Mouse (Mus musculus): ENCODE data around the gene Pdcd7. TPM values are rescaled to one million over a fixed set of nuclear protein-coding genes. Genes with fewer than 3 reads are reported as not detected.

The Pdcd7 gene
- polyA plus RNA-seq, 1 experiment from 2014 or later, result 9.8 TPM

DNA sequence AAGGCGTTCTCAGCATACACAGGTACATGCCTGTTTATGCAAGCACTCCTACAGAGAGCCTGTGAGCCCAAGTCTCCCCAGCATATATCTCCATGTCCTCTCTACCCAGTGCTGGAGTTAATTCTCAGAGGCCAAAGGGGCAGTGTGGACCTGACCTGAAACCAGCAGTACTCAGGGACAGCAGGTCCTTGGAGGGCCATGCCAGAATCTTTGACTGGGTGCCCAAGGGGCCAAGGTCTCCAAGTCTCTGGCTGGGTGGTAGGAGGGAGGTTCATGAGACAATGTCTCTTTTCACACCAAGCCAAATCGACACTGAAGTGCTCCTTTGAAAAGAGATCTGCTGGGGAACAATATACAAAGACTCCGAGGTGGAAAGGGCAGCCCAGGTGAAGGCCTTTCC lies 62.0 kb downstream of the Pdcd7 start:
- H3K9ac ChIP-seq, result no peak overlapping the region
- no peak for ATAC-seq (replicated peaks; ENCODE audit: low FRiP score)
- 0 out of 2 replicates have a peak, but pooled peaks cover 8% of the 10 kb centered on the region for H3K36me3 ChIP-seq
- H3K27me3 ChIP-seq, result no peaks in the 10 kb centered on the region
- H3K27ac ChIP-seq, result no peak overlapping the region
- H3K4me3 ChIP-seq (replicated peaks), result no peak overlapping the region
- 71% methylated on average over 3 of the region's 3 CpGs for WGBS
- no peaks in the 10 kb centered on the region for H3K9me3 ChIP-seq (replicated peaks)
- no peak overlapping the region for H3K4me2 ChIP-seq
- no peaks in the 10 kb centered on the region for H3K4me1 ChIP-seq

DNA sequence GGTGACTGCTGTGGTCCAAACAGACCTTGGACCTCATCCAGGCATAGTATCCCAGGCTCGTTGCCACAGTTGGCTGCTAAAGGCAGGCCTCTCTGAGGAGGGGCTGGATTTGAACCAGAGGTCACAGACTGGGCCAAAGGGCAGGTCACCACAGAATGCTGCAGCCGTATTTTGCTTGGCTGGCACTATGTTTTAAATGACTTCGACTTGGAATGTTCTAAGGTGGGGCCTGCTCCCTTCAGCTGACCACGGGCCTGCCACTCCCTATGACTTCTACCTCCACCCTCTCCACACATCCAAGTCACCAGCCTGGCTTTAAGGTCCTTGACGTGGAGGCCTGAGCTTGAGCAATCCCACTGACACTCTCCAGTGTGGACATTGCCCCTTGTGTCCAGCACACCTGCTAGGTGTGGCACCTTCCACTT lies 63.0 kb downstream of the Pdcd7 start:
- H3K36me3 ChIP-seq, result 0 out of 2 replicates have a peak, but pooled peaks cover 8% of the 10 kb centered on the region
- no peaks in the 10 kb centered on the region for H3K9me3 ChIP-seq (replicated peaks)
- WGBS, result 50% methylated on average over 5 of the region's 5 CpGs
- ATAC-seq (replicated peaks; ENCODE audit: low FRiP score), result no peak
- H3K27ac ChIP-seq, result no peak overlapping the region
- no peak overlapping the region for H3K9ac ChIP-seq
- no peak overlapping the region for H3K4me3 ChIP-seq (replicated peaks)
- H3K27me3 ChIP-seq, result no peaks in the 10 kb centered on the region
- no peak overlapping the region for H3K4me2 ChIP-seq
- no peaks in the 10 kb centered on the region for H3K4me1 ChIP-seq

Other genes with a start within 250 kb of the Pdcd7 start
- 11.8 and 13.5 TPM in 2 replicates for gene Igdcc4, start 244.6 kb upstream of the Pdcd7 start, polyA plus RNA-seq (2015; fragmentation: Nextera tagmentation; extraction: Ambion mirVana)
- gene Igdcc3, start 204.9 kb upstream of the Pdcd7 start, polyA plus RNA-seq (2015; fragmentation: Nextera tagmentation; extraction: Ambion mirVana), result 3.5 and 4.2 TPM in 2 replicates
- 7.9 and 8.1 TPM in 2 replicates for gene Parp16, start 150.8 kb upstream of the Pdcd7 start, polyA plus RNA-seq (2015; fragmentation: Nextera tagmentation; extraction: Ambion mirVana)
- gene Cilp, start 80.9 kb upstream of the Pdcd7 start, polyA plus RNA-seq (2015; fragmentation: Nextera tagmentation; extraction: Ambion mirVana), result 0.66 and 1.1 TPM in 2 replicates
- gene Clpx, start 51.8 kb upstream of the Pdcd7 start, polyA plus RNA-seq (2015; fragmentation: Nextera tagmentation; extraction: Ambion mirVana), result 50.6 and 53.5 TPM in 2 replicates
- 0.14 and 0.31 TPM in 2 replicates for gene Ubap1l, start 14.9 kb downstream of the Pdcd7 start, polyA plus RNA-seq (2015; fragmentation: Nextera tagmentation; extraction: Ambion mirVana)
- gene Kbtbd13, start 45.5 kb downstream of the Pdcd7 start, polyA plus RNA-seq (2015; fragmentation: Nextera tagmentation; extraction: Ambion mirVana), result 2.2 TPM in 2 replicates
- 13.4 and 16.1 TPM in 2 replicates for gene Rasl12, start 52.4 kb downstream of the Pdcd7 start, polyA plus RNA-seq (2015; fragmentation: Nextera tagmentation; extraction: Ambion mirVana)
- 3.1 and 4.3 TPM in 2 replicates for gene Slc51b, start 76.9 kb downstream of the Pdcd7 start, polyA plus RNA-seq (2015; fragmentation: Nextera tagmentation; extraction: Ambion mirVana)
- gene Mtfmt, start 89.7 kb downstream of the Pdcd7 start, polyA plus RNA-seq (2015; fragmentation: Nextera tagmentation; extraction: Ambion mirVana), result 21.1 and 25.3 TPM in 2 replicates
- 111 and 126 TPM in 2 replicates for gene Spg21, start 114.8 kb downstream of the Pdcd7 start, polyA plus RNA-seq (2015; fragmentation: Nextera tagmentation; extraction: Ambion mirVana)
- gene Ankdd1a, start 174.1 kb downstream of the Pdcd7 start, polyA plus RNA-seq (2015; fragmentation: Nextera tagmentation; extraction: Ambion mirVana), result not detected in 2 replicates
- 14.9 and 20.0 TPM in 2 replicates for gene Plekho2, start 233.9 kb downstream of the Pdcd7 start, polyA plus RNA-seq (2015; fragmentation: Nextera tagmentation; extraction: Ambion mirVana)
- gene Pif1, start 241.1 kb downstream of the Pdcd7 start, polyA plus RNA-seq (2015; fragmentation: Nextera tagmentation; extraction: Ambion mirVana), result 12.7 and 17.5 TPM in 2 replicates

Measured in kidney, embryonic 15.5 days (tissue).